Mouse (Mus musculus) MEL (cell line): ENCODE measurements around the gene Rgl1. TPM values are rescaled to one million over a fixed set of nuclear protein-coding genes. Genes with fewer than 3 reads are reported as not detected.

Source experiments
- DNase-seq: peaks from one replicate; pipeline ENCODE4 v3.0.0; 2011; ENCODE audit warnings: low read depth, low spot score
- H3K27ac ChIP-seq: 2 replicates; pipeline ENCODE4 v1.5.1; 2012; ENCODE audit warnings: low read depth, mild to moderate bottlenecking, control low read depth, low read length, moderate library complexity; ENCODE audit not compliant: control insufficient read depth
- H3K27me3 ChIP-seq, 2 experiments: fragments of 150-350 bp in 1 of 2; sonication (generic) in 1 of 2; 2 replicates each; pipeline ENCODE4 v1.6.1; 2012; ENCODE audit warnings: low read length in 2 of 2, mild to moderate bottlenecking in 2 of 2, improper control_type of control experiment in 1 of 2, moderate library complexity in 1 of 2; ENCODE audit not compliant: insufficient read depth in 2 of 2, control insufficient read depth in 1 of 2
- H3K36me3 ChIP-seq, 2 experiments: 2 replicates each; pipeline ENCODE4 v1.6.1; 2012 to 2014; ENCODE audit warnings: low read length in 2 of 2, improper control_type of control experiment in 1 of 2, inconsistent platforms in 1 of 2, mild to moderate bottlenecking in 1 of 2; ENCODE audit not compliant: insufficient read depth in 2 of 2, control insufficient read depth in 1 of 2
- H3K4me1 ChIP-seq, 2 experiments: fragments of 150-350 bp in 1 of 2; sonication (generic) in 1 of 2; 2 replicates each; pipeline ENCODE4 v1.6.1; 2012; ENCODE audit warnings: low read length in 2 of 2, improper control_type of control experiment in 1 of 2, mild to moderate bottlenecking in 1 of 2; ENCODE audit not compliant: insufficient read depth in 2 of 2, control insufficient read depth in 1 of 2
- H3K4me3 ChIP-seq, 2 experiments: fragments of 150-350 bp in 1 of 2; sonication (generic) in 1 of 2; 2 replicates each; pipeline ENCODE4 v1.5.1; 2012; ENCODE audit warnings: low read depth in 2 of 2, low read length in 2 of 2, mild to moderate bottlenecking in 2 of 2, moderate library complexity in 2 of 2, control low read depth in 1 of 2, improper control_type of control experiment in 1 of 2; ENCODE audit not compliant: control insufficient read depth in 1 of 2, insufficient read depth in 1 of 2
- H3K79me2 ChIP-seq: 2 replicates; pipeline ENCODE4 v1.6.1; 2012; ENCODE audit warnings: mild to moderate bottlenecking, low read length, moderate library complexity; ENCODE audit not compliant: control insufficient read depth, poor library complexity, insufficient read depth
- H3K9ac ChIP-seq: 2 replicates; pipeline ENCODE4 v1.6.1; 2012; ENCODE audit warnings: low read depth, mild to moderate bottlenecking, control low read depth, low read length, moderate library complexity; ENCODE audit not compliant: control insufficient read depth, poor library complexity, severe bottlenecking
- H3K9me3 ChIP-seq: fragments of 150-350 bp; sonication (generic); replicated peaks from 2 replicates; pipeline ENCODE4 v1.6.1; 2012; ENCODE audit warnings: mild to moderate bottlenecking, low read length, improper control_type of control experiment, moderate library complexity; ENCODE audit not compliant: insufficient read depth
- BHLHE40 ChIP-seq: IDR thresholded peaks from 2 replicates; pipeline ENCODE4 v1.6.1; 2012; ENCODE audit warnings: low read depth, mild to moderate bottlenecking, inconsistent platforms, low read length, improper control_type of control experiment, borderline replicate concordance
- CHD1 ChIP-seq: IDR thresholded peaks from 2 replicates; pipeline ENCODE4 v1.6.1; 2012; ENCODE audit warnings: low read depth, mild to moderate bottlenecking, inconsistent platforms, low read length, improper control_type of control experiment
- CHD2 ChIP-seq: IDR thresholded peaks from 2 replicates; pipeline ENCODE4 v1.6.1; 2011; ENCODE audit warnings: low read length, improper control_type of control experiment
- CTCF ChIP-seq, 3 experiments: IDR thresholded peaks in 2 of 3; conservative IDR thresholded peaks in 1 of 3; 2 replicates each; pipeline ENCODE4 v1.5.1; 2011 to 2012; ENCODE audit warnings: low read length in 3 of 3, low read depth in 2 of 3, mild to moderate bottlenecking in 2 of 3, improper control_type of control experiment in 1 of 3, inconsistent platforms in 1 of 3, mixed read lengths in 1 of 3, moderate library complexity in 1 of 3; ENCODE audit not compliant: control insufficient read depth in 1 of 3, insufficient read depth in 1 of 3, poor library complexity in 1 of 3, severe bottlenecking in 1 of 3
- E2F4 ChIP-seq: IDR thresholded peaks from 2 replicates; pipeline ENCODE4 v1.6.1; 2011; ENCODE audit warnings: low read depth, low read length, improper control_type of control experiment, borderline replicate concordance
- EP300 ChIP-seq, 2 experiments: IDR thresholded peaks; 2 replicates each; pipeline ENCODE4 v1.6.1; 2011; ENCODE audit warnings: improper control_type of control experiment in 2 of 2, low read length in 2 of 2, low read depth in 1 of 2, mild to moderate bottlenecking in 1 of 2
- ETS1 ChIP-seq: IDR thresholded peaks from 2 replicates; pipeline ENCODE4 v1.6.1; 2012; ENCODE audit warnings: low read depth, mild to moderate bottlenecking, inconsistent platforms, low read length, improper control_type of control experiment, moderate library complexity
- GABPA ChIP-seq: IDR thresholded peaks from 2 replicates; pipeline ENCODE4 v1.6.1; 2012; ENCODE audit warnings: low read depth, mild to moderate bottlenecking, inconsistent platforms, low read length, improper control_type of control experiment, moderate library complexity
- GATA1 ChIP-seq: IDR thresholded peaks from 2 replicates; pipeline ENCODE4 v1.6.1; 2011; ENCODE audit warnings: low read depth, low read length, improper control_type of control experiment
- HCFC1 ChIP-seq: IDR thresholded peaks from 2 replicates; pipeline ENCODE4 v1.6.1; 2012; ENCODE audit warnings: low read depth, mild to moderate bottlenecking, inconsistent platforms, low read length, improper control_type of control experiment, moderate library complexity
- MAFK ChIP-seq: IDR thresholded peaks from 2 replicates; pipeline ENCODE4 v1.6.1; 2011; ENCODE audit warnings: low read depth, mild to moderate bottlenecking, low read length, improper control_type of control experiment, borderline replicate concordance
- MAX ChIP-seq: IDR thresholded peaks from 2 replicates; pipeline ENCODE4 v1.6.1; 2011; ENCODE audit warnings: low read length, improper control_type of control experiment
- MEF2A ChIP-seq: IDR thresholded peaks from 2 replicates; pipeline ENCODE4 v1.6.1; 2014; ENCODE audit warnings: low read depth, mild to moderate bottlenecking, inconsistent platforms, low read length, improper control_type of control experiment; ENCODE audit not compliant: poor library complexity, insufficient replicate concordance, severe bottlenecking; ENCODE audit errors: extremely low read depth
- MYB ChIP-seq: IDR thresholded peaks from 2 replicates; pipeline ENCODE4 v1.6.1; 2011; ENCODE audit warnings: mild to moderate bottlenecking, low read depth, low read length, improper control_type of control experiment
- POLR2AphosphoS2 ChIP-seq: IDR thresholded peaks from 2 replicates; pipeline ENCODE4 v1.6.1; 2011; ENCODE audit warnings: low read length, improper control_type of control experiment
- POLR2AphosphoS5 ChIP-seq: IDR thresholded peaks from 2 replicates; pipeline ENCODE4 v1.6.1; 2012; ENCODE audit warnings: low read depth, borderline replicate concordance, mild to moderate bottlenecking, inconsistent platforms, low read length, moderate library complexity, mixed read lengths
- RCOR1 ChIP-seq: IDR thresholded peaks from 2 replicates; pipeline ENCODE4 v1.6.1; 2012; ENCODE audit warnings: low read depth, mild to moderate bottlenecking, inconsistent platforms, low read length, improper control_type of control experiment
- SIN3A ChIP-seq: IDR thresholded peaks from 2 replicates; pipeline ENCODE4 v1.6.1; 2012; ENCODE audit warnings: low read length, improper control_type of control experiment, inconsistent platforms
- SMC3 ChIP-seq: IDR thresholded peaks from 2 replicates; pipeline ENCODE4 v1.6.1; 2011; ENCODE audit warnings: low read depth, low read length, improper control_type of control experiment
- TBP ChIP-seq: IDR thresholded peaks from 2 replicates; pipeline ENCODE4 v1.8.0; 2011; ENCODE audit warnings: low read depth, low read length, improper control_type of control experiment
- USF1 ChIP-seq: IDR thresholded peaks from 2 replicates; pipeline ENCODE4 v1.6.1; 2014; ENCODE audit warnings: low read depth, mild to moderate bottlenecking, inconsistent platforms, low read length, improper control_type of control experiment, moderate library complexity
- USF2 ChIP-seq, 2 experiments: IDR thresholded peaks; 2 replicates each; pipeline ENCODE4 v1.6.1; 2011 to 2012; ENCODE audit warnings: improper control_type of control experiment in 2 of 2, low read length in 2 of 2, borderline replicate concordance in 1 of 2, inconsistent platforms in 1 of 2, low read depth in 1 of 2, mild to moderate bottlenecking in 1 of 2; ENCODE audit not compliant: insufficient read depth in 1 of 2
- ZC3H11A ChIP-seq: IDR thresholded peaks from 2 replicates; pipeline ENCODE4 v1.6.1; 2012; ENCODE audit warnings: low read depth, mild to moderate bottlenecking, inconsistent platforms, low read length, improper control_type of control experiment
- ZKSCAN1 ChIP-seq: IDR thresholded peaks from 2 replicates; pipeline ENCODE4 v1.6.1; 2012; ENCODE audit warnings: low read depth, mild to moderate bottlenecking, inconsistent platforms, low read length, improper control_type of control experiment, moderate library complexity
- ZMIZ1 ChIP-seq: IDR thresholded peaks from 2 replicates; pipeline ENCODE4 v1.6.1; 2012; ENCODE audit warnings: low read depth, mild to moderate bottlenecking, inconsistent platforms, low read length, improper control_type of control experiment, moderate library complexity
- ZNF384 ChIP-seq: IDR thresholded peaks from 2 replicates; pipeline ENCODE4 v1.6.1; 2012; ENCODE audit warnings: low read depth, mild to moderate bottlenecking, inconsistent platforms, low read length, improper control_type of control experiment
- polyA plus RNA-seq, 2 experiments: library from polyadenylated mRNA; stranded (reverse) in 1 of 2; unstranded in 1 of 2; fragments of >175 nt in 1 of 2; fragments of >200 nt in 1 of 2; gene quantifications; 2 replicates each; pipeline versions ENCODE4 v1.2.1 to v1.2.4; 2012; ENCODE audit warnings: low replicate concordance in 2 of 2, low read depth in 1 of 2; ENCODE audit not compliant: insufficient read length in 2 of 2, insufficient read depth in 1 of 2, missing spikeins in 1 of 2
- total RNA-seq: library from RNA; depleted of rRNA; stranded (reverse); fragments of 300-350 nt; gene quantifications from 2 replicates; pipeline ENCODE4 v1.2.3, GENCODE M21; 2012

Rgl1 gene
- total and polyA plus RNA-seq, 3 experiments: 0.12 to 0.39 TPM; not detected in 1

GRCm38 (mm10) chr1:152517057-152517570 is 249.0 kb downstream of the Rgl1 start:
- Histone ChIP-seq H3K9me3 (no peaks in the 10 kb centered on the region), H3K79me2 (no peaks in the 10 kb centered on the region), H3K27me3 (peaks cover 0 to 6% of the 10 kb centered on the region in 2 experiments; a peak in 2 of 4 replicates), H3K4me3 (no peak overlapping the region), H3K36me3 (no peaks in the 10 kb centered on the region), H3K4me1 (no peaks in the 10 kb centered on the region; a peak in 1 of 4 replicates), H3K9ac (no peak overlapping the region), H3K27ac (no peak overlapping the region)
- TF ChIP-seq CTCF (IDR thresholded peaks at IDR 0.05 in 2 of 3, conservative IDR thresholded peaks at IDR 0.05 in 1 of 3; ENCODE audit: control insufficient read depth in 1 of 3, insufficient read depth in 1 of 3, low read depth in 2 of 3, low read length in 3 of 3, poor library complexity in 1 of 3, severe bottlenecking in 1 of 3) (no peak), CHD2 (no peak), ZC3H11A (no peak), HCFC1 (no peak), CHD1 (no peak), MEF2A (no peak), POLR2AphosphoS2 (no peak), SIN3A (no peak), MAFK (no peak), E2F4 (no peak), USF2 (IDR thresholded peaks at IDR 0.05; ENCODE audit: borderline replicate concordance in 1 of 2, insufficient read depth in 1 of 2, low read depth in 1 of 2, low read length in 2 of 2) (no peak), ZKSCAN1 (no peak), ZNF384 (no peak), GABPA (no peak)
- DNase-seq: no peak

- H3K27me3 ChIP-seq: peaks cover 0 to 6% of the 10 kb centered on the region in 2 experiments; a peak in 3 of 4 replicates
- no peak overlapping the region for H3K9ac ChIP-seq
- no peaks in the 10 kb centered on the region for H3K4me1 ChIP-seq
- no peaks in the 10 kb centered on the region for H3K79me2 ChIP-seq
- no peak for DNase-seq
- H3K9me3 ChIP-seq: no peaks in the 10 kb centered on the region
- no peak overlapping the region for H3K27ac ChIP-seq
- no peak overlapping the region for H3K4me3 ChIP-seq
- TF ChIP-seq RCOR1: no peak
- TF ChIP-seq MEF2A: no peak
- no peak for TF ChIP-seq GABPA
- no peak for TF ChIP-seq MAX
- no peak for TF ChIP-seq HCFC1
- no peak for TF ChIP-seq USF1
- TF ChIP-seq ZMIZ1: no peak
- TF ChIP-seq MYB: no peak
- no peak for TF ChIP-seq ZNF384
- no peak for TF ChIP-seq CTCF (IDR thresholded peaks at IDR 0.05 in 2 of 3, conservative IDR thresholded peaks at IDR 0.05 in 1 of 3; ENCODE audit: control insufficient read depth in 1 of 3, insufficient read depth in 1 of 3, low read depth in 2 of 3, low read length in 3 of 3, poor library complexity in 1 of 3, severe bottlenecking in 1 of 3)
- TF ChIP-seq ETS1: no peak
- TF ChIP-seq SIN3A: no peak
- no peak for TF ChIP-seq POLR2AphosphoS5
- no peak for TF ChIP-seq SMC3
- no peak for TF ChIP-seq CHD2
- no peak for TF ChIP-seq BHLHE40
- TF ChIP-seq ZKSCAN1: no peak
- TF ChIP-seq TBP: no peak
- TF ChIP-seq GATA1: no peak
- TF ChIP-seq EP300 (IDR thresholded peaks at IDR 0.05; ENCODE audit: low read depth in 1 of 2, low read length in 2 of 2): no peak
- H3K36me3 ChIP-seq: no peaks in the 10 kb centered on the region
These were observed 251.9 kb downstream of the Rgl1 start for GRCm38 (mm10) chr1:152514256-152514655.
